Mouse (Mus musculus): ENCODE results near the gene Zfp580.

DNA sequence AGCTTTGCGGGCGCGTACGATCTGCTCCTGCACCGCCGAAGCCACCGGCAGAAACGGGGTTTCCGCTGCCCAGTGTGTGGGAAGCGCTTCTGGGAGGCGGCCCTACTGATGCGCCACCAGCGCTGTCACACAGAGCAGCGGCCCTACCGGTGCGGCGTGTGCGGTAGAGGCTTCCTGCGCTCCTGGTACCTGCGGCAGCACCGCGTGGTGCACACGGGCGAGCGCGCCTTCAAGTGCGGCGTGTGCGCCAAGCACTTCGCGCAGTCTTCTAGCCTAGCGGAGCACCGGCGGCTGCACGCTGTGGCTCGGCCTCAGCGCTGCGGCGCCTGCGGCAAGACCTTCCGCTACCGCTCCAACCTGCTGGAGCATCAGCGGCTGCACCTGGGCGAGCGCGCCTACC is 19.8 kb upstream of the Zfp580 start:
- no peak for TF ChIP-seq CTCF (IDR thresholded peaks at IDR 0.05; ENCODE audit: extremely low read depth, insufficient read depth, insufficient read length, insufficient replicate concordance)
- TF ChIP-seq POLR2A (IDR thresholded peaks at IDR 0.05; ENCODE audit: low read depth, low read length): no peak

All from spleen, adult 2 months (tissue).